Mouse (Mus musculus) erythroblast, embryonic 14.5 days (primary cell): Measurements from ENCODE around the gene Zdhhc7.

ENCODE experiments used
- GATA1 ChIP-seq: IDR thresholded peaks from 2 replicates; pipeline ENCODE4 v1.6.1; 2012; ENCODE audit warnings: low read length, inconsistent platforms, mixed read lengths
- TAL1 ChIP-seq: IDR thresholded peaks from 3 replicates; pipeline ENCODE4 v1.6.1; 2012; ENCODE audit warnings: low read length, inconsistent platforms, mixed read lengths

- no peak for TF ChIP-seq TAL1
- TF ChIP-seq GATA1: no peak
These were observed 35.1 kb downstream of the Zdhhc7 start for GRCm38 (mm10) chr8:120066226-120066625.
